Mouse (Mus musculus): ENCODE measurements around the gene Hpcal4. TPM values are rescaled to one million over a fixed set of nuclear protein-coding genes. Genes with fewer than 3 reads are reported as not detected.

Hpcal4 gene
- 0.83 and 1.0 TPM in 2 replicates for polyA plus RNA-seq (2014; fragmentation: Nextera tagmentation; extraction: Ambion mirVana)

- Histone ChIP-seq H3K27me3 (ENCODE audit: control insufficient read depth, insufficient read depth, low read length) (peaks cover 43% of the 10 kb centered on the region), H3K9ac (ENCODE audit: low read depth, low read length) (peak within 1 kb of the TSS; percentile 44), H3K36me3 (ENCODE audit: control insufficient read depth, insufficient read depth, low read length) (no peaks in the 10 kb centered on the region), H3K27ac (ENCODE audit: low read depth, low read length) (no peak within 1 kb of the TSS), H3K4me2 (replicated peaks; ENCODE audit: low read depth, low read length) (peak within 1 kb of the TSS; percentile 72), H3K4me1 (ENCODE audit: control insufficient read depth, insufficient read depth, low read length) (peaks cover 7% of the 10 kb centered on the region; the same call in 1 of the 2 replicates), H3K4me3 (ENCODE audit: low read length) (peak within 1 kb of the TSS; percentile 45), H3K9me3 (ENCODE audit: control insufficient read depth, low read length) (no peaks in the 10 kb centered on the region)
- peak; percentile 56 for ATAC-seq (ENCODE audit: low FRiP score, low TSS enrichment)
- WGBS = under 1% methylated on average over 43 of the region's 44 CpGs
These were observed at the start of gene Hpcal4 for GRCm38 (mm10) chr4:123182328-123183238. Gene Hpcal4, plus strand, starts transcription at chr4:123183227.

- Histone ChIP-seq H3K4me1 (ENCODE audit: control insufficient read depth, insufficient read depth, low read length) (peaks cover 11% of the 10 kb centered on the region), H3K36me3 (ENCODE audit: control insufficient read depth, insufficient read depth, low read length) (peaks cover 40% of the 10 kb centered on the region), H3K4me3 (ENCODE audit: low read length) (no peak overlapping the region), H3K4me2 (replicated peaks; ENCODE audit: low read depth, low read length) (no peak overlapping the region), H3K9me3 (ENCODE audit: control insufficient read depth, low read length) (no peaks in the 10 kb centered on the region), H3K27me3 (ENCODE audit: control insufficient read depth, insufficient read depth, low read length) (no peaks in the 10 kb centered on the region), H3K9ac (ENCODE audit: low read depth, low read length) (no peak overlapping the region), H3K27ac (ENCODE audit: low read depth, low read length) (no peak overlapping the region)
- ATAC-seq (ENCODE audit: low FRiP score, low TSS enrichment) = no peak
- WGBS = 90% methylated on average over 3 of the region's 3 CpGs
These were observed 45.5 kb upstream of the Hpcal4 start for GRCm38 (mm10) chr4:123137551-123137950.

- Histone ChIP-seq H3K4me3 (ENCODE audit: low read length) (peak within 1 kb of the TSS; percentile 76), H3K27me3 (ENCODE audit: control insufficient read depth, insufficient read depth, low read length) (no peaks in the 10 kb centered on the region), H3K9me3 (ENCODE audit: control insufficient read depth, low read length) (no peaks in the 10 kb centered on the region), H3K4me2 (replicated peaks; ENCODE audit: low read depth, low read length) (peak within 1 kb of the TSS; percentile 77), H3K9ac (ENCODE audit: low read depth, low read length) (peak within 1 kb of the TSS; percentile 66), H3K4me1 (ENCODE audit: control insufficient read depth, insufficient read depth, low read length) (peaks cover 11% of the 10 kb centered on the region), H3K27ac (ENCODE audit: low read depth, low read length) (peak within 1 kb of the TSS; percentile 83), H3K36me3 (ENCODE audit: control insufficient read depth, insufficient read depth, low read length) (peaks cover 22% of the 10 kb centered on the region)
- peak; percentile 99 for ATAC-seq (ENCODE audit: low FRiP score, low TSS enrichment)
- under 1% methylated on average over 34 of the region's 34 CpGs for WGBS
These were observed 43.4 kb upstream of the Hpcal4 start, which contains the start of gene Ppie for GRCm38 (mm10) chr4:123139513-123140154. Gene Ppie, minus strand, starts transcription at chr4:123139951.

GRCm38 (mm10) chr4:123147446-123148150 is 35.4 kb upstream of the Hpcal4 start:
- H3K36me3 ChIP-seq (ENCODE audit: control insufficient read depth, insufficient read depth, low read length) = no peaks in the 10 kb centered on the region
- H3K9ac ChIP-seq (ENCODE audit: low read depth, low read length) = no peak overlapping the region
- H3K9me3 ChIP-seq (ENCODE audit: control insufficient read depth, low read length) = no peaks in the 10 kb centered on the region
- H3K4me2 ChIP-seq (replicated peaks; ENCODE audit: low read depth, low read length) = no peak overlapping the region
- no peak overlapping the region for H3K4me3 ChIP-seq (ENCODE audit: low read length)
- ATAC-seq (ENCODE audit: low FRiP score, low TSS enrichment) = no peak
- no peaks in the 10 kb centered on the region for H3K4me1 ChIP-seq (ENCODE audit: control insufficient read depth, insufficient read depth, low read length)
- H3K27me3 ChIP-seq (ENCODE audit: control insufficient read depth, insufficient read depth, low read length) = no peaks in the 10 kb centered on the region
- H3K27ac ChIP-seq (ENCODE audit: low read depth, low read length) = no peak overlapping the region
- 73% methylated on average over 5 of the region's 5 CpGs for WGBS

- no peaks in the 10 kb centered on the region for H3K36me3 ChIP-seq (ENCODE audit: control insufficient read depth, insufficient read depth, low read length)
- WGBS = 77% methylated on average over 4 of the region's 4 CpGs
- no peak for ATAC-seq (ENCODE audit: low FRiP score, low TSS enrichment)
- no peaks in the 10 kb centered on the region for H3K9me3 ChIP-seq (ENCODE audit: control insufficient read depth, low read length)
- H3K27me3 ChIP-seq (ENCODE audit: control insufficient read depth, insufficient read depth, low read length) = no peaks in the 10 kb centered on the region; the same call in 1 of the 2 replicates
- H3K4me2 ChIP-seq (replicated peaks; ENCODE audit: low read depth, low read length) = no peak overlapping the region
- H3K4me3 ChIP-seq (ENCODE audit: low read length) = no peak overlapping the region
- H3K4me1 ChIP-seq (ENCODE audit: control insufficient read depth, insufficient read depth, low read length) = no peaks in the 10 kb centered on the region
- H3K9ac ChIP-seq (ENCODE audit: low read depth, low read length) = no peak overlapping the region
- H3K27ac ChIP-seq (ENCODE audit: low read depth, low read length) = no peak overlapping the region
These were observed 31.0 kb upstream of the Hpcal4 start for GRCm38 (mm10) chr4:123152003-123152402.

GRCm38 (mm10) chr4:123152976-123153375 is 30.1 kb upstream of the Hpcal4 start:
- H3K9me3 ChIP-seq (ENCODE audit: control insufficient read depth, low read length) = no peaks in the 10 kb centered on the region
- ATAC-seq (ENCODE audit: low FRiP score, low TSS enrichment) = no peak
- WGBS = 43% methylated on average over 5 of the region's 5 CpGs
- no peaks in the 10 kb centered on the region for H3K4me1 ChIP-seq (ENCODE audit: control insufficient read depth, insufficient read depth, low read length)
- H3K9ac ChIP-seq (ENCODE audit: low read depth, low read length) = no peak overlapping the region
- no peaks in the 10 kb centered on the region for H3K36me3 ChIP-seq (ENCODE audit: control insufficient read depth, insufficient read depth, low read length)
- H3K4me3 ChIP-seq (ENCODE audit: low read length) = no peak overlapping the region
- H3K27ac ChIP-seq (ENCODE audit: low read depth, low read length) = no peak overlapping the region
- no peaks in the 10 kb centered on the region; the same call in 1 of the 2 replicates for H3K27me3 ChIP-seq (ENCODE audit: control insufficient read depth, insufficient read depth, low read length)
- H3K4me2 ChIP-seq (replicated peaks; ENCODE audit: low read depth, low read length) = no peak overlapping the region

GRCm38 (mm10) chr4:123155004-123155403 is 28.0 kb upstream of the Hpcal4 start:
- Histone ChIP-seq H3K27ac (ENCODE audit: low read depth, low read length) (no peak overlapping the region), H3K4me1 (ENCODE audit: control insufficient read depth, insufficient read depth, low read length) (no peaks in the 10 kb centered on the region), H3K4me2 (replicated peaks; ENCODE audit: low read depth, low read length) (no peak overlapping the region), H3K4me3 (ENCODE audit: low read length) (no peak overlapping the region), H3K9me3 (ENCODE audit: control insufficient read depth, low read length) (0 out of 2 replicates have a peak, but pooled peaks cover 2% of the 10 kb centered on the region), H3K27me3 (ENCODE audit: control insufficient read depth, insufficient read depth, low read length) (no peaks in the 10 kb centered on the region; the same call in 1 of the 2 replicates), H3K9ac (ENCODE audit: low read depth, low read length) (no peak overlapping the region), H3K36me3 (ENCODE audit: control insufficient read depth, insufficient read depth, low read length) (no peaks in the 10 kb centered on the region)
- ATAC-seq (ENCODE audit: low FRiP score, low TSS enrichment) = no peak
- 31% methylated on average over 4 of the region's 4 CpGs for WGBS

- no peaks in the 10 kb centered on the region for H3K36me3 ChIP-seq (ENCODE audit: control insufficient read depth, insufficient read depth, low read length)
- no peak overlapping the region for H3K27ac ChIP-seq (ENCODE audit: low read depth, low read length)
- H3K4me3 ChIP-seq (ENCODE audit: low read length) = no peak overlapping the region
- 0 out of 2 replicates have a peak, but pooled peaks cover 2% of the 10 kb centered on the region for H3K9me3 ChIP-seq (ENCODE audit: control insufficient read depth, low read length)
- ATAC-seq (ENCODE audit: low FRiP score, low TSS enrichment) = no peak
- WGBS = 58% methylated on average over 2 of the region's 2 CpGs
- H3K27me3 ChIP-seq (ENCODE audit: control insufficient read depth, insufficient read depth, low read length) = no peaks in the 10 kb centered on the region; the same call in 1 of the 2 replicates
- no peak overlapping the region for H3K4me2 ChIP-seq (replicated peaks; ENCODE audit: low read depth, low read length)
- no peak overlapping the region for H3K9ac ChIP-seq (ENCODE audit: low read depth, low read length)
- no peaks in the 10 kb centered on the region for H3K4me1 ChIP-seq (ENCODE audit: control insufficient read depth, insufficient read depth, low read length)
These were observed 27.6 kb upstream of the Hpcal4 start for GRCm38 (mm10) chr4:123155427-123155826.
